Mouse (Mus musculus): ENCODE data around the gene 2810408A11Rik.

Gene 2810408A11Rik

GRCm38 (mm10) chr11:69900471-69901405 is at the start of gene 2810408A11Rik, which contains the start of gene Neurl4:
TSS of gene 2810408A11Rik (minus strand) at chr11:69900987.
TSS of gene Neurl4 (plus strand) at chr11:69901072.
- DNase-seq (ENCODE audit: low spot score): peak; percentile 91

- DNase-seq (ENCODE audit: low spot score): peak; percentile 90
These were observed 48.0 kb upstream of the 2810408A11Rik start for GRCm38 (mm10) chr11:69948763-69949150.

GRCm38 (mm10) chr11:69948066-69948762 is 47.4 kb upstream of the 2810408A11Rik start, which contains the start of gene Slc2a4:
TSS of gene Slc2a4 (minus strand) at chr11:69948188.
- peak; percentile 88 for DNase-seq (ENCODE audit: low spot score)

- DNase-seq (ENCODE audit: low spot score): no peak
These were observed 46.7 kb upstream of the 2810408A11Rik start for GRCm38 (mm10) chr11:69947337-69948065.

- DNase-seq (ENCODE audit: low spot score): no peak
These were observed 45.5 kb upstream of the 2810408A11Rik start for GRCm38 (mm10) chr11:69945997-69946891.

GRCm38 (mm10) chr11:69945216-69945615 is 44.4 kb upstream of the 2810408A11Rik start:
- no peak for DNase-seq (ENCODE audit: low spot score)

GRCm38 (mm10) chr11:69940962-69941361 is 40.2 kb upstream of the 2810408A11Rik start:
- DNase-seq (ENCODE audit: low spot score): no peak

GRCm38 (mm10) chr11:69939731-69940130 is 38.9 kb upstream of the 2810408A11Rik start:
- no peak for DNase-seq (ENCODE audit: low spot score)

- DNase-seq (ENCODE audit: low spot score): no peak
These were observed 38.4 kb upstream of the 2810408A11Rik start for GRCm38 (mm10) chr11:69939181-69939580.

- DNase-seq (ENCODE audit: low spot score): no peak
These were observed 37.7 kb upstream of the 2810408A11Rik start for GRCm38 (mm10) chr11:69938401-69938979.

- DNase-seq (ENCODE audit: low spot score): no peak
These were observed 37.0 kb upstream of the 2810408A11Rik start for GRCm38 (mm10) chr11:69937834-69938233.

- no peak for DNase-seq (ENCODE audit: low spot score)
These were observed 36.6 kb upstream of the 2810408A11Rik start for GRCm38 (mm10) chr11:69937385-69937784.

- no peak for DNase-seq (ENCODE audit: low spot score)
These were observed 36.0 kb upstream of the 2810408A11Rik start for GRCm38 (mm10) chr11:69936714-69937347.

GRCm38 (mm10) chr11:69936156-69936555 is 35.4 kb upstream of the 2810408A11Rik start:
- no peak for DNase-seq (ENCODE audit: low spot score)

- peak; percentile 80 for DNase-seq (ENCODE audit: low spot score)
These were observed 34.5 kb upstream of the 2810408A11Rik start, which contains the start of gene Ybx2 for GRCm38 (mm10) chr11:69935137-69935879. TSS of gene Ybx2 (plus strand) at chr11:69935796.

- DNase-seq (ENCODE audit: low spot score): no peak
These were observed 33.9 kb upstream of the 2810408A11Rik start for GRCm38 (mm10) chr11:69934681-69935080.

GRCm38 (mm10) chr11:69934169-69934568 is 33.4 kb upstream of the 2810408A11Rik start:
- peak; percentile 91 for DNase-seq (ENCODE audit: low spot score)

GRCm38 (mm10) chr11:69933066-69933465 is 32.3 kb upstream of the 2810408A11Rik start:
- no peak for DNase-seq (ENCODE audit: low spot score)

GRCm38 (mm10) chr11:69932254-69932653 is 31.5 kb upstream of the 2810408A11Rik start:
- DNase-seq (ENCODE audit: low spot score): no peak
